Mouse (Mus musculus) midbrain, embryonic 13.5 days (tissue): Measurements from ENCODE around the gene Syce2. TPM values are rescaled to one million over a fixed set of nuclear protein-coding genes. Genes with fewer than 3 reads are reported as not detected.
A peak's percentile ranks its signal among the peaks of the same experiment; 100 is the strongest.

ENCODE experiments used
- ATAC-seq: fragments of 200-750 bp; cut with Nextera tagmentation; 2 replicates; pipeline ENCODE4 v1.8.0; 2017; ENCODE audit warnings: mild to moderate bottlenecking, moderate TSS enrichment, moderate library complexity
- H3K27ac ChIP-seq: fragments of 300-500 bp; sonication (generic); 2 replicates; pipeline ENCODE4 v1.5.1; 2015; ENCODE audit warnings: inconsistent platforms, mild to moderate bottlenecking, moderate library complexity
- H3K27me3 ChIP-seq: fragments of 300-500 bp; sonication (generic); 2 replicates; pipeline ENCODE4 v1.6.1; 2015; ENCODE audit warnings: mild to moderate bottlenecking, inconsistent platforms
- H3K36me3 ChIP-seq: fragments of 300-500 bp; sonication (generic); 2 replicates; pipeline ENCODE4 v1.6.1; 2015; ENCODE audit warnings: mild to moderate bottlenecking, inconsistent platforms
- H3K4me1 ChIP-seq: fragments of 300-500 bp; sonication (generic); replicated peaks from 2 replicates; pipeline ENCODE4 v1.6.1; 2015; ENCODE audit warnings: inconsistent platforms
- H3K4me2 ChIP-seq: fragments of 300-500 bp; sonication (generic); replicated peaks from 2 replicates; pipeline ENCODE4 v1.6.1; 2015; ENCODE audit warnings: moderate library complexity, mild to moderate bottlenecking, inconsistent platforms
- H3K4me3 ChIP-seq: fragments of 300-500 bp; sonication (generic); replicated peaks from 2 replicates; pipeline ENCODE4 v1.5.1; 2015; ENCODE audit warnings: mild to moderate bottlenecking, inconsistent platforms
- H3K9ac ChIP-seq: fragments of 300-500 bp; sonication (generic); replicated peaks from 2 replicates; pipeline ENCODE4 v1.6.1; 2015; ENCODE audit warnings: mild to moderate bottlenecking, inconsistent platforms
- H3K9me3 ChIP-seq: fragments of 300-500 bp; sonication (generic); 2 replicates; pipeline ENCODE4 v1.6.1; 2016; ENCODE audit warnings: mild to moderate bottlenecking, inconsistent platforms
- WGBS: fragments of 180-500 bp; shearing (Covaris S2); methylation state at CpG from one replicate; pipeline ENCODE4 v1.1.7; 2015; 5-methylcytosine and 5-hydroxymethylcytosine counted together
- polyA plus RNA-seq: library from polyadenylated mRNA; unstranded; fragments of >200 nt; fragmentation: Nextera tagmentation; extraction: Ambion mirVana; gene quantifications from 2 replicates; pipeline ENCODE4 v1.2.1, GENCODE M21; 2015

The Syce2 gene
- polyA plus RNA-seq, 1 experiment from 2014 or later: 23.6 TPM

GRCm38 (mm10) chr8:84917781-84918180 lies 45.9 kb downstream of the Syce2 start:
- WGBS: 25% methylated on average over 20 of the region's 20 CpGs
- Histone ChIP-seq H3K27ac (no peak overlapping the region), H3K36me3 (peaks cover 95% of the 10 kb centered on the region), H3K4me3 (no peak overlapping the region), H3K4me2 (no peak overlapping the region), H3K4me1 (peaks cover 8% of the 10 kb centered on the region), H3K27me3 (peaks cover 78% of the 10 kb centered on the region), H3K9me3 (no peaks in the 10 kb centered on the region), H3K9ac (no peak overlapping the region)
- ATAC-seq: no peak

GRCm38 (mm10) chr8:84918646-84919045 lies 46.7 kb downstream of the Syce2 start:
- Histone ChIP-seq H3K27ac (no peak overlapping the region), H3K9ac (no peak overlapping the region), H3K9me3 (no peaks in the 10 kb centered on the region), H3K4me1 (no peaks in the 10 kb centered on the region; the same call in 1 of the 2 replicates), H3K36me3 (peaks cover 95% of the 10 kb centered on the region), H3K4me2 (no peak overlapping the region), H3K4me3 (no peak overlapping the region), H3K27me3 (peaks cover 70% of the 10 kb centered on the region)
- no peak for ATAC-seq
- WGBS: 91% methylated on average over 15 of the region's 15 CpGs

GRCm38 (mm10) chr8:84921596-84921995 lies 49.7 kb downstream of the Syce2 start:
- Histone ChIP-seq H3K4me3 (no peak overlapping the region), H3K27me3 (peaks cover 40% of the 10 kb centered on the region), H3K9ac (no peak overlapping the region), H3K9me3 (no peaks in the 10 kb centered on the region), H3K27ac (no peak overlapping the region), H3K36me3 (peaks cover 93% of the 10 kb centered on the region), H3K4me2 (no peak overlapping the region), H3K4me1 (no peaks in the 10 kb centered on the region; the same call in 1 of the 2 replicates)
- no peak for ATAC-seq
- 87% methylated on average over 2 of the region's 2 CpGs for WGBS

GRCm38 (mm10) chr8:84925557-84925956 lies 53.6 kb downstream of the Syce2 start:
- Histone ChIP-seq H3K36me3 (peaks cover 77% of the 10 kb centered on the region), H3K9ac (no peak overlapping the region), H3K4me3 (no peak overlapping the region), H3K4me2 (no peak overlapping the region), H3K27ac (no peak overlapping the region), H3K27me3 (peaks cover 32% of the 10 kb centered on the region), H3K4me1 (peaks cover 14% of the 10 kb centered on the region), H3K9me3 (no peaks in the 10 kb centered on the region)
- 75% methylated on average over 7 of the region's 7 CpGs for WGBS
- no peak for ATAC-seq

GRCm38 (mm10) chr8:84927513-84927912 lies 55.6 kb downstream of the Syce2 start:
- H3K9ac ChIP-seq: no peak overlapping the region
- peaks cover 34% of the 10 kb centered on the region for H3K27me3 ChIP-seq
- no peak overlapping the region for H3K4me3 ChIP-seq
- H3K36me3 ChIP-seq: peaks cover 74% of the 10 kb centered on the region
- H3K27ac ChIP-seq: no peak overlapping the region
- no peak overlapping the region for H3K4me2 ChIP-seq
- peaks cover 14% of the 10 kb centered on the region for H3K4me1 ChIP-seq
- H3K9me3 ChIP-seq: no peaks in the 10 kb centered on the region
- 83% methylated on average over 1 of the region's 1 CpGs for WGBS
- no peak for ATAC-seq

GRCm38 (mm10) chr8:84928456-84929306 lies 56.8 kb downstream of the Syce2 start:
- peak overlapping the region; percentile 53; the same call in 1 of the 2 replicates for H3K9ac ChIP-seq
- WGBS: 2% methylated on average over 47 of the region's 52 CpGs
- peaks cover 71% of the 10 kb centered on the region for H3K36me3 ChIP-seq

GRCm38 (mm10) chr8:84930582-84930981 lies 58.7 kb downstream of the Syce2 start:
- 93% methylated on average over 13 of the region's 13 CpGs for WGBS
- no peak for ATAC-seq
- no peak overlapping the region for H3K9ac ChIP-seq
- H3K4me3 ChIP-seq: no peak overlapping the region
- no peaks in the 10 kb centered on the region for H3K9me3 ChIP-seq
- no peak overlapping the region for H3K4me2 ChIP-seq
- H3K27me3 ChIP-seq: peaks cover 41% of the 10 kb centered on the region
- peaks cover 35% of the 10 kb centered on the region for H3K4me1 ChIP-seq
- no peak overlapping the region for H3K27ac ChIP-seq
- H3K36me3 ChIP-seq: peaks cover 56% of the 10 kb centered on the region

More at GRCm38 (mm10) chr8:84928456-84929306, 56.8 kb downstream of the Syce2 start:
- peak; percentile 85 for ATAC-seq
- Histone ChIP-seq H3K9me3 (no peaks in the 10 kb centered on the region), H3K27ac (no peak overlapping the region), H3K27me3 (peaks cover 34% of the 10 kb centered on the region), H3K4me1 (peaks cover 16% of the 10 kb centered on the region), H3K4me2 (peak overlapping the region; percentile 58), H3K4me3 (peak overlapping the region; percentile 32)

GRCm38 (mm10) chr8:84933767-84934559 lies 62.1 kb downstream of the Syce2 start:
- Histone ChIP-seq H3K27ac (peak overlapping the region; percentile 97; the same call in 1 of the 2 replicates), H3K9me3 (no peaks in the 10 kb centered on the region), H3K4me1 (peaks cover 44% of the 10 kb centered on the region), H3K36me3 (peaks cover 32% of the 10 kb centered on the region), H3K4me3 (peak overlapping the region; percentile 89), H3K27me3 (peaks cover 44% of the 10 kb centered on the region), H3K9ac (no peak overlapping the region; the same call in 1 of the 2 replicates), H3K4me2 (peak overlapping the region; percentile 73)
- no peak for ATAC-seq
- WGBS: 83% methylated on average over 16 of the region's 16 CpGs

- ATAC-seq: peak; percentile 82
- Histone ChIP-seq H3K27me3 (peaks cover 37% of the 10 kb centered on the region), H3K27ac (peak overlapping the region; percentile 97), H3K4me1 (peaks cover 38% of the 10 kb centered on the region), H3K9ac (peak overlapping the region; percentile 98), H3K4me2 (peak overlapping the region; percentile 73), H3K36me3 (peaks cover 32% of the 10 kb centered on the region), H3K4me3 (peak overlapping the region; percentile 89), H3K9me3 (no peaks in the 10 kb centered on the region)
- 1% methylated on average over 15 of the region's 15 CpGs for WGBS
Observed at GRCm38 (mm10) chr8:84934860-84935259, 62.9 kb downstream of the Syce2 start.

GRCm38 (mm10) chr8:84935489-84935888 lies 63.6 kb downstream of the Syce2 start:
- H3K4me2 ChIP-seq: peak overlapping the region; percentile 73
- H3K36me3 ChIP-seq: peaks cover 26% of the 10 kb centered on the region
- WGBS: 4% methylated on average over 14 of the region's 14 CpGs
- peaks cover 31% of the 10 kb centered on the region for H3K27me3 ChIP-seq
- H3K4me1 ChIP-seq: peaks cover 38% of the 10 kb centered on the region
- peak overlapping the region; percentile 89 for H3K4me3 ChIP-seq
- peak overlapping the region; percentile 97 for H3K27ac ChIP-seq
- peak overlapping the region; percentile 98 for H3K9ac ChIP-seq
- peak; percentile 21 for ATAC-seq
- H3K9me3 ChIP-seq: no peaks in the 10 kb centered on the region

- Histone ChIP-seq H3K4me3 (peak overlapping the region; percentile 89), H3K27ac (peak overlapping the region; percentile 97), H3K36me3 (peaks cover 21% of the 10 kb centered on the region), H3K9me3 (no peaks in the 10 kb centered on the region), H3K9ac (peak overlapping the region; percentile 98), H3K4me2 (peak overlapping the region; percentile 73), H3K27me3 (peaks cover 26% of the 10 kb centered on the region), H3K4me1 (peaks cover 38% of the 10 kb centered on the region)
- ATAC-seq: peak; percentile 59
- WGBS: 14% methylated on average over 23 of the region's 23 CpGs
Observed at GRCm38 (mm10) chr8:84936041-84936961, 64.4 kb downstream of the Syce2 start.
